Mouse (Mus musculus): Measurements from ENCODE around the gene Srebf2.

GRCm38 (mm10) chr15:82223251-82223650 lies 76.3 kb downstream of the Srebf2 start:
- TF ChIP-seq CTCF (IDR thresholded peaks at IDR 0.05; ENCODE audit: borderline replicate concordance, insufficient read depth, low read depth, low read length) (no peak), POLR2A (IDR thresholded peaks at IDR 0.05; ENCODE audit: borderline replicate concordance, insufficient read depth, low read length) (no peak)
